Mouse (Mus musculus) limb, embryonic 13.5 days (tissue): ENCODE results near the gene Grb10. TPM values are rescaled to one million over a fixed set of nuclear protein-coding genes. Genes with fewer than 3 reads are reported as not detected.

ENCODE experiments used
- ATAC-seq: fragments of 200-750 bp; cut with Nextera tagmentation; 2 replicates; pipeline ENCODE4 v1.8.0; 2017; ENCODE audit warnings: low read depth, moderate number of reproducible peaks, moderate TSS enrichment; ENCODE audit not compliant: low FRiP score
- H3K27ac ChIP-seq: fragments of 300-500 bp; sonication (generic); 2 replicates; pipeline ENCODE4 v1.5.1; 2015; ENCODE audit warnings: inconsistent platforms, mild to moderate bottlenecking, moderate library complexity
- H3K27me3 ChIP-seq: fragments of 300-500 bp; sonication (generic); 2 replicates; pipeline ENCODE4 v1.6.1; 2015; ENCODE audit warnings: mild to moderate bottlenecking, inconsistent platforms
- H3K36me3 ChIP-seq: fragments of 300-500 bp; sonication (generic); 2 replicates; pipeline ENCODE4 v1.6.1; 2015; ENCODE audit warnings: inconsistent platforms, mild to moderate bottlenecking, moderate library complexity
- H3K4me1 ChIP-seq: fragments of 300-500 bp; sonication (generic); 2 replicates; pipeline ENCODE4 v1.6.1; 2015; ENCODE audit warnings: inconsistent platforms
- H3K4me2 ChIP-seq: fragments of 300-500 bp; sonication (generic); replicated peaks from 2 replicates; pipeline ENCODE4 v1.6.1; 2015; ENCODE audit warnings: inconsistent platforms, mild to moderate bottlenecking, moderate library complexity
- H3K4me3 ChIP-seq: fragments of 300-500 bp; sonication (generic); 2 replicates; pipeline ENCODE4 v1.5.1; 2015; ENCODE audit warnings: moderate library complexity, mild to moderate bottlenecking, inconsistent platforms
- H3K9ac ChIP-seq: fragments of 300-500 bp; sonication (generic); 2 replicates; pipeline ENCODE4 v1.6.1; 2015; ENCODE audit warnings: mild to moderate bottlenecking, inconsistent platforms
- H3K9me3 ChIP-seq: fragments of 300-500 bp; sonication (generic); 2 replicates; pipeline ENCODE4 v1.6.1; 2016; ENCODE audit warnings: inconsistent platforms
- WGBS: fragments of 180-500 bp; shearing (Covaris S2); methylation state at CpG from one replicate; pipeline ENCODE4 v1.1.7; 2015; 5-methylcytosine and 5-hydroxymethylcytosine counted together
- polyA plus RNA-seq: library from polyadenylated mRNA; unstranded; fragments of >200 nt; fragmentation: Nextera tagmentation; extraction: Ambion mirVana; gene quantifications from 2 replicates; pipeline ENCODE4 v1.2.1, GENCODE M21; 2015

Gene Grb10
- polyA plus RNA-seq, 1 experiment from 2014 or later = 614 TPM

- no peak for ATAC-seq
- 92% methylated on average over 2 of the region's 2 CpGs for WGBS
- H3K36me3 ChIP-seq = peaks cover 65% of the 10 kb centered on the region
Observed at GRCm38 (mm10) chr11:11964729-11965128, 73.8 kb downstream of the Grb10 start.

GRCm38 (mm10) chr11:11963587-11963986 lies 74.9 kb downstream of the Grb10 start:
- H3K4me3 ChIP-seq = no peak overlapping the region
- no peak for ATAC-seq
- no peak overlapping the region for H3K9ac ChIP-seq
- H3K9me3 ChIP-seq = no peaks in the 10 kb centered on the region
- 89% methylated on average over 3 of the region's 3 CpGs for WGBS
- no peaks in the 10 kb centered on the region for H3K27me3 ChIP-seq
- H3K4me2 ChIP-seq = no peak overlapping the region
- peaks cover 59% of the 10 kb centered on the region for H3K4me1 ChIP-seq
- peak overlapping the region; percentile 10; the same call in 1 of the 2 replicates for H3K27ac ChIP-seq
- peaks cover 54% of the 10 kb centered on the region for H3K36me3 ChIP-seq

More at GRCm38 (mm10) chr11:11964729-11965128, 73.8 kb downstream of the Grb10 start:
- no peaks in the 10 kb centered on the region for H3K9me3 ChIP-seq
- H3K27me3 ChIP-seq = no peaks in the 10 kb centered on the region
- H3K4me3 ChIP-seq = no peak overlapping the region
- peaks cover 66% of the 10 kb centered on the region for H3K4me1 ChIP-seq
- peak overlapping the region; percentile 44; the same call in 1 of the 2 replicates for H3K27ac ChIP-seq
- H3K9ac ChIP-seq = no peak overlapping the region
- no peak overlapping the region for H3K4me2 ChIP-seq

- Histone ChIP-seq H3K4me3 (no peak overlapping the region), H3K9ac (no peak overlapping the region), H3K36me3 (peaks cover 50% of the 10 kb centered on the region), H3K4me2 (no peak overlapping the region), H3K27ac (0 out of 2 replicates have a peak overlapping the region, but pooled peaks have one; percentile 10), H3K27me3 (no peaks in the 10 kb centered on the region), H3K4me1 (peaks cover 57% of the 10 kb centered on the region), H3K9me3 (no peaks in the 10 kb centered on the region)
- no peak for ATAC-seq
- 81% methylated on average over 2 of the region's 2 CpGs for WGBS
Observed at GRCm38 (mm10) chr11:11963065-11963464, 75.4 kb downstream of the Grb10 start.

GRCm38 (mm10) chr11:11962629-11962954 lies 75.9 kb downstream of the Grb10 start:
- H3K27ac ChIP-seq = no peak overlapping the region
- H3K4me1 ChIP-seq = peaks cover 61% of the 10 kb centered on the region
- 16% methylated on average over 5 of the region's 5 CpGs for WGBS
- H3K9ac ChIP-seq = no peak overlapping the region
- H3K27me3 ChIP-seq = no peaks in the 10 kb centered on the region
- H3K9me3 ChIP-seq = no peaks in the 10 kb centered on the region
- ATAC-seq = 0 out of 2 replicates have a peak, but pooled peaks have one; percentile 19
- peaks cover 49% of the 10 kb centered on the region for H3K36me3 ChIP-seq
- H3K4me3 ChIP-seq = no peak overlapping the region
- no peak overlapping the region for H3K4me2 ChIP-seq

GRCm38 (mm10) chr11:11961917-11962628 lies 76.4 kb downstream of the Grb10 start:
- no peak for ATAC-seq
- Histone ChIP-seq H3K27ac (peak overlapping the region; percentile 88), H3K9ac (no peak overlapping the region), H3K36me3 (peaks cover 46% of the 10 kb centered on the region), H3K4me3 (no peak overlapping the region), H3K27me3 (no peaks in the 10 kb centered on the region), H3K4me2 (no peak overlapping the region), H3K4me1 (peaks cover 66% of the 10 kb centered on the region), H3K9me3 (no peaks in the 10 kb centered on the region)
- WGBS = 59% methylated on average over 5 of the region's 5 CpGs

GRCm38 (mm10) chr11:11960858-11961257 lies 77.6 kb downstream of the Grb10 start:
- no peak overlapping the region for H3K9ac ChIP-seq
- H3K4me3 ChIP-seq = no peak overlapping the region
- peak overlapping the region; percentile 88 for H3K27ac ChIP-seq
- 12% methylated on average over 5 of the region's 5 CpGs for WGBS
- H3K4me2 ChIP-seq = peak overlapping the region; percentile 12; the same call in 1 of the 2 replicates
- H3K9me3 ChIP-seq = no peaks in the 10 kb centered on the region
- peaks cover 68% of the 10 kb centered on the region for H3K4me1 ChIP-seq
- no peaks in the 10 kb centered on the region for H3K27me3 ChIP-seq
- ATAC-seq = no peak
- H3K36me3 ChIP-seq = peaks cover 34% of the 10 kb centered on the region

- Histone ChIP-seq H3K4me2 (no peak overlapping the region), H3K27me3 (no peaks in the 10 kb centered on the region), H3K36me3 (peaks cover 35% of the 10 kb centered on the region), H3K4me1 (peaks cover 72% of the 10 kb centered on the region), H3K4me3 (no peak overlapping the region), H3K27ac (peak overlapping the region; percentile 88), H3K9me3 (no peaks in the 10 kb centered on the region), H3K9ac (no peak overlapping the region)
- WGBS = 71% methylated on average over 2 of the region's 2 CpGs
- ATAC-seq = no peak
Observed at GRCm38 (mm10) chr11:11960227-11960626, 78.3 kb downstream of the Grb10 start.

- no peak overlapping the region for H3K4me3 ChIP-seq
- no peak overlapping the region for H3K4me2 ChIP-seq
- 73% methylated on average over 2 of the region's 2 CpGs for WGBS
- H3K4me1 ChIP-seq = peaks cover 82% of the 10 kb centered on the region
- H3K9ac ChIP-seq = no peak overlapping the region
- no peaks in the 10 kb centered on the region for H3K27me3 ChIP-seq
- no peaks in the 10 kb centered on the region for H3K9me3 ChIP-seq
- H3K36me3 ChIP-seq = peaks cover 31% of the 10 kb centered on the region
- no peak for ATAC-seq
- no peak overlapping the region for H3K27ac ChIP-seq
Observed at GRCm38 (mm10) chr11:11958479-11958878, 80.0 kb downstream of the Grb10 start.

- H3K4me2 ChIP-seq = no peak overlapping the region
- 69% methylated on average over 2 of the region's 2 CpGs for WGBS
- H3K27me3 ChIP-seq = no peaks in the 10 kb centered on the region
- H3K27ac ChIP-seq = no peak overlapping the region
- no peak overlapping the region for H3K9ac ChIP-seq
- no peak overlapping the region for H3K4me3 ChIP-seq
- no peak for ATAC-seq
- H3K9me3 ChIP-seq = no peaks in the 10 kb centered on the region
- H3K4me1 ChIP-seq = peaks cover 82% of the 10 kb centered on the region
- H3K36me3 ChIP-seq = peaks cover 29% of the 10 kb centered on the region
Observed at GRCm38 (mm10) chr11:11958061-11958361, 80.5 kb downstream of the Grb10 start.

- no peak overlapping the region; the same call in 1 of the 2 replicates for H3K27ac ChIP-seq
- no peak for ATAC-seq
- H3K36me3 ChIP-seq = peaks cover 30% of the 10 kb centered on the region
- H3K9me3 ChIP-seq = no peaks in the 10 kb centered on the region
- H3K4me2 ChIP-seq = no peak overlapping the region
- 82% methylated on average over 5 of the region's 5 CpGs for WGBS
- peaks cover 85% of the 10 kb centered on the region for H3K4me1 ChIP-seq
- H3K9ac ChIP-seq = no peak overlapping the region
- no peak overlapping the region for H3K4me3 ChIP-seq
- no peaks in the 10 kb centered on the region for H3K27me3 ChIP-seq
Observed at GRCm38 (mm10) chr11:11957211-11958060, 81.0 kb downstream of the Grb10 start.

- Histone ChIP-seq H3K4me3 (no peak overlapping the region), H3K9ac (peak overlapping the region; percentile 13; the same call in 1 of the 2 replicates), H3K4me1 (peaks cover 82% of the 10 kb centered on the region), H3K9me3 (no peaks in the 10 kb centered on the region), H3K27ac (peak overlapping the region; percentile 96), H3K36me3 (peaks cover 33% of the 10 kb centered on the region), H3K4me2 (no peak overlapping the region), H3K27me3 (no peaks in the 10 kb centered on the region)
- ATAC-seq = no peak
Observed at GRCm38 (mm10) chr11:11955783-11956182, 82.7 kb downstream of the Grb10 start.

GRCm38 (mm10) chr11:11954606-11955005 lies 83.9 kb downstream of the Grb10 start:
- 90% methylated on average over 6 of the region's 6 CpGs for WGBS
- H3K4me1 ChIP-seq = peaks cover 77% of the 10 kb centered on the region

More at GRCm38 (mm10) chr11:11954606-11955005, 83.9 kb downstream of the Grb10 start:
- ATAC-seq = no peak
- Histone ChIP-seq H3K9ac (no peak overlapping the region), H3K36me3 (peaks cover 42% of the 10 kb centered on the region), H3K27ac (peak overlapping the region; percentile 96), H3K4me2 (no peak overlapping the region; the same call in 1 of the 2 replicates), H3K9me3 (no peaks in the 10 kb centered on the region), H3K27me3 (no peaks in the 10 kb centered on the region), H3K4me3 (no peak overlapping the region)
